Mouse (Mus musculus) spleen, postnatal 36 days (tissue): Measurements from ENCODE around the gene Erh.

Experiments used
- DNase-seq, 2 experiments: peaks; one replicate each; pipeline ENCODE4 v3.0.0; 2022; ENCODE audit warnings: low spot score in 2 of 2, mixed read lengths in 1 of 2

The Erh gene

GRCm38 (mm10) chr12:80615371-80616257 lies 28.5 kb downstream of the Erh start:
- no peak for DNase-seq

- no peak for DNase-seq
These were observed 31.9 kb downstream of the Erh start for GRCm38 (mm10) chr12:80612113-80612791.

- no peak for DNase-seq
These were observed 34.2 kb downstream of the Erh start for GRCm38 (mm10) chr12:80609928-80610327.

- no peak for DNase-seq
These were observed 35.6 kb downstream of the Erh start for GRCm38 (mm10) chr12:80608576-80608975.

- DNase-seq, result no peak
These were observed 39.9 kb downstream of the Erh start for GRCm38 (mm10) chr12:80604218-80604617.

GRCm38 (mm10) chr12:80603566-80603965 lies 40.6 kb downstream of the Erh start:
- no peak for DNase-seq

- DNase-seq, result no peak
These were observed 41.7 kb downstream of the Erh start for GRCm38 (mm10) chr12:80602432-80602831.

- no peak for DNase-seq
These were observed 42.4 kb downstream of the Erh start for GRCm38 (mm10) chr12:80601597-80602269.

GRCm38 (mm10) chr12:80598756-80599155 lies 45.4 kb downstream of the Erh start:
- no peak for DNase-seq

GRCm38 (mm10) chr12:80598236-80598635 lies 45.9 kb downstream of the Erh start:
- DNase-seq, result no peak

GRCm38 (mm10) chr12:80595968-80596367 lies 48.2 kb downstream of the Erh start:
- DNase-seq, result no peak

- no peak for DNase-seq
These were observed 48.6 kb downstream of the Erh start for GRCm38 (mm10) chr12:80595566-80595965.

- no peak for DNase-seq
These were observed 49.4 kb downstream of the Erh start for GRCm38 (mm10) chr12:80594781-80595180.

- peak in 1 of 2 experiments; percentile 21 for DNase-seq
These were observed 50.0 kb downstream of the Erh start for GRCm38 (mm10) chr12:80594141-80594540.

- DNase-seq, result no peak
These were observed 59.2 kb downstream of the Erh start for GRCm38 (mm10) chr12:80584973-80585372.
